Mouse (Mus musculus): ENCODE data around the gene Ckmt2.

The Ckmt2 gene

GRCm38 (mm10) chr13:91876741-91877349, at the start of gene Ckmt2:
Gene Ckmt2, minus strand, starts transcription at chr13:91876885.
- DNase-seq (ENCODE audit: low spot score): no peak

DNA sequence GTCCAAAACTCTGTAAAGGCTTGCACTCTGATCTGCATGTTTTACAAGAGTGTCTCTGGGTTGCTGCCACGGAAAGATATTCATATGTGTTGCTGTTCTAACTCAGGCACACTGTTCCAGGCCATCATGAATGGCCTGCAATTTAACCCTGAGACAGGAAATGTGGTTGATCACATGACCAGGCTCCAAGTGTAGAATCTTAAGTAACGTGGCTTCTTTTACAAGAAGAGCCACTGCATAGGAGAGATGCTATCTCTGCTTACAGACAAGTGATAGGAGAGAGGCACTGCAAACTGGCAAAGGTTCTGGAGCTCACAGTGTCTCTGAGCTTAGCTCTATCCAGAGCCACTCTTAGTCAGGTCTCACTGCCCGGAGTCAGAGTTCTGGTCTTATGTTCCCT, 44.3 kb upstream of the Ckmt2 start:
- no peak for DNase-seq (ENCODE audit: low spot score)

GRCm38 (mm10) chr13:91918764-91919163, 42.1 kb upstream of the Ckmt2 start:
- DNase-seq (ENCODE audit: low spot score): no peak

DNA sequence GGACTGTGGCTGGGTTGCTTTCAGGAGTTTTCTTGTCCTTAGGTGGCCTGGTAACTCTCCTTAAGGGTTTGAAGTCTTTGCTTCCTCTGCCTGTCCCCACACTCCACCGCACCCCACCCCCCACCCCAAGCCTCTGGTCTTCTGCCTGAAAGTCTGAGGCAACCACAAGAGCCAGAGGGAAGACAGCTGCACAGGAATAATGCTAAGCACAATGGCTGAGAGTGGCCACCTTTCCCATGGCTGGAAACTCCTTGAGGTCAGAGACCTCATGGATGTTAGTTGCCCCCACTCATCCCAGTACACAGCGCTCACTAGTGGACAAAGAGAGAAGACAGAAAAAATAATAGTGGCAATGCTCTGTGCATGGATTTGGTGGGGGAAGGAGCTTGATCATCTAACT, 41.1 kb upstream of the Ckmt2 start:
- no peak for DNase-seq (ENCODE audit: low spot score)

- no peak for DNase-seq (ENCODE audit: low spot score)
Measured at GRCm38 (mm10) chr13:91916308-91916707, 39.6 kb upstream of the Ckmt2 start.

DNA sequence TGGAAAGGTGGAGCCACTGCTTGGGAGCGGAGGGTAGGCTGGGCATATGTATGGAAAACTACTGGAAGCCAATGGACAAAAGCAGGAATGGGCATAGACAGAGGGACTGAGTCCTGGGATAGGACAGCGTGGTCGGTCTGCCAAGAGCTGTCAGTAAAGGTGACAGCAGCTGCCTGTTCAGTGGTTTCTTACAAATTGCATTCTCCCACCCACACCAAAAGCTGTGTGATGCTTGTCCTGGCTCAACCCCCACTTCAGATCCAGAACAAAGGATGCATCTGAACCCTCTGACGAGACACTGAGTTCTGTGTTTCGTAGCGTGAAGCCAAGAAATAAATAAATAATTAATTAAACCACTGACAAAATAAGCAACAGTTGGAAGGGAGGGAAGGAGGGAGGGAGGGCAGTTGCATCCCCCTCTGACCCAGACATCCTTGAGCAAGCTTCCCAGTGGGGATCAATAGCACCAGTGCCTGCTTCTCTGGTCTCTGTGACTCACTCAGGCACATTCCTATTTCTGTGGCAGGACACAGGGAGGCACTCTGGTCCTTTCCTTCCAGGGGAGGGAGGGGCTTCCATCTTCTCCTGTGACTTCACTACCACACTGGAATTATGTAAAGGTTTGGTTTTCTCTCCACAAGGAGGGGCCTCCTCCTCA, 39.0 kb upstream of the Ckmt2 start:
- DNase-seq (ENCODE audit: low spot score): no peak

DNA sequence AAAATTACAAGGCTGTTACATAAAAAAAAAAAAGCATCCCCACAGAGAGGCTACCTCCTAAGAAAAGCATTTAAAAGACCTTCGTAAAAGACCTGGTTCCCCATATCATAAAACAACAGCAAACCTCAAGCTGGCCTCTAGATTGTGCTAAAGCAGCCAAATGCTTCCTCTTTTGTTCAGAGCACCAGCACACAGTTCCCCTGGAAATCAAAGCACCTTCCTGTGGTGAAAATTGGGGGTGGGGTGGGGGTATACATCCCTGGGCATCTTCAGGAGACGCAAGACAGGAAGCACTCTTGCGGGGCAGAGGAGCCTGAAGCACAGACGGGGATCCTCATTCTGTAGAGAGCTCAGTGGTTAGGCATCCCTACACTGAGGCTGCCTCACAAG, 38.5 kb upstream of the Ckmt2 start:
- DNase-seq (ENCODE audit: low spot score): no peak

- no peak for DNase-seq (ENCODE audit: low spot score)
Measured at GRCm38 (mm10) chr13:91911652-91912051, 35.0 kb upstream of the Ckmt2 start.

DNA sequence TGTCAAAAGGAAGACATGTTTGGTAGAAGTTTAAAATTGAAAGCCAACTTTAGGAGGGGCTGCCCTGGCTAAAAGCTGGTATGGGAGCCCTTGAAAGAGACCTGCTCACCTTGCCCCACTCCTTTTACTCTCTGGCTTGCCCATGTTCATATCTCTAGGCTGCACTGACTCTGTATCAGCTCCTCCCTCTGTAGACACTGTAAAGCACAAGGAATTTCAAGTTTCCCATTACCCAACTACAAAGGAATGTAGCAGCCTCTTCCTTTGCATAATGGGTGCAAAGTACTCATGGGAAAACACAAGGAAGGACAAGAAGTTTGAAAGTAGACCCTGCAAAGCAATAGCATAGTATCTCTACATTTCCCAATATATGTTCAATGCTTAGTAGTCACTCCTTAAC, 34.5 kb upstream of the Ckmt2 start:
- no peak for DNase-seq (ENCODE audit: low spot score)

DNA sequence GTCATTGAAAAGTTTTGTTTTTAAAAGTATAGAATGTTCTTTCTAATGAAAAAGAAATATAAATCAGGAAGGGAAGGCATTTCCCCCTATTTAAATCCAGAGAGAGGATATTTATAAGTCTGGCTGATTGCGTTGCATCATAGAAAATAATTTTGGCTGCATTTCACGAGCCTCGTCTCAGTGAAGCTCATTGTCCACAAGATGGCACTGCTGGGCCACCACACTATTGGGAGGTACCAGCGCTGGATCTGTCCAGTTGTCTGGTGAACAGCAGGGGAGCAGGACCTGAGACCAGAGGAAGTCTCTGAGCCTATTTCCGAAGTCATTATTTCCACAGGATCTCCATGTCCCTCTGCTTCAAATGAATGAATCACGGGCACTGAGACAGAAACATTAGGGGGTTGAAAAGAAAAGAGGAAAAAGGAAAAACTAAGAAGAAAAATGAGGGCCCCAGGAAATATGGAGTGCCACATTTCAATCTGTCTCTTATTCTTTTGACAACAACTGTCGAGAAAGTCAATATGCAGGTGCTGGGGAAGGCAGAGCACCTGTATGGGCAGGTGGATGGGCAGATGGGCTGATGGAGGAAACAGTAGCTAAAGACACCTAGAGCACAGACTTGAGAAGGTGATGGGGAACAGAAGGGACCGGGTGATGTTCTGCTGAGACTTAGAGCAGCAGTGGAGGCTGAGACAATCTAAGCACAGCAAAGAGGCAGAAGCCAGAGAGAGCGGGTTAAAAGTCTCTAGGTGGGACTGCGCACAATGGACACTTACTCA, 31.7 kb upstream of the Ckmt2 start:
- DNase-seq (ENCODE audit: low spot score): peak; percentile 64

DNA sequence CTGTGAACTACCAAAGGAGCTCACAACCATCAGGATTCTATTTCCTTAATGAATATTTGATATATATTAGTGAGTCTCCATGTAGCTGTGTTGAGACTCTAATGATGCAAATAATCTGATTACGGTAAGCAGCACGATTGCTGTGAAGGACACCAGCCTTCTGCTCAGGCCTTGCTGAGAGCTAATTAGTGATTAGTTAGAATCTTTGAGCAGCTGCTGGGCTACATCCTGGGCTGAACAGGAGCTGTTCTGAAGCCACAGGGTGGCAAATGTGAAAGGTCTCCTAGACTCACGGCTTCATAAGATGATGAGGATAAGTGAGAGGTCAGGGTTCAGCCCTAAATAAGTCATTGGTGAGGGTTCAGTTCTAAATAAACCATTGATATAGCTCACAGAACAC, 29.7 kb upstream of the Ckmt2 start:
- DNase-seq (ENCODE audit: low spot score): no peak

DNA sequence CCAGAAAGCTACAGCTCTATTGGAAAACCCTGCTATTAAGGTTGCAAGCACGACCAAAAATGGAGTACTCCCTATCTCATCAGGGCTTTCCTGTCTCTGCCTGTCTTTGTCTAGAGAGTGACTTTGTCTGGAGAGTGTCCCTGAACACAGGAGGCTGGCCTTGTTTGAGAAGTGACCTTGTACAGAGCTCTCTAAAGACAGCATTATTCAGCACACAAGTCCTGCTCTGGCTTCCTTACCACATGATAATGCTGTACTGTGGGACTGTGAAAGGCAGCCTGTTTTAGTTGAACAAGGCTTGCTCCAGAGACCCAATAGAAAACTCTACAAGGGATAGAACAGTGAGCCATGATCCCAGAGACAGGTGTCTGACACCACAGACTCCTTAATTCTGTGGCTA, 19.8 kb upstream of the Ckmt2 start:
- DNase-seq (ENCODE audit: low spot score): no peak

DNA sequence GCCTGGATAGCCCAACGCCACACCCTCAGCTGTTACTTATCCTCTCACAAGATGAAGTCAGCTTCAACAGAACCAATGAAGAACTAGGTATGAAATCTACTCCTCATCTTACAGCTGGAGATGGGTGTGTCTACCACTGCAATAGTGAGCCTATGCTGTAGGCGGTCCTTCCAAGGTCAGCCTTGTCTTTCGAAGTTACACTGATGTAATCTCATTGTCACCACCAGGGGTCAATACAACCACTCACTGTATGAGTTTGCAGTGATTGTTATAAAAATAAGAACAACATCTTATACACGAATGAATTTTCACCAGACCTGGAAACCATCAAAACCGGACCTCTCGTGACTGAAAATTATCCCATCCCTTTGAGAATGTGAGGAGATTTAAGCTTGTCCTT, 16.4 kb upstream of the Ckmt2 start:
- DNase-seq (ENCODE audit: low spot score): no peak

GRCm38 (mm10) chr13:91890031-91890619, 13.4 kb upstream of the Ckmt2 start:
- DNase-seq (ENCODE audit: low spot score): no peak

DNA sequence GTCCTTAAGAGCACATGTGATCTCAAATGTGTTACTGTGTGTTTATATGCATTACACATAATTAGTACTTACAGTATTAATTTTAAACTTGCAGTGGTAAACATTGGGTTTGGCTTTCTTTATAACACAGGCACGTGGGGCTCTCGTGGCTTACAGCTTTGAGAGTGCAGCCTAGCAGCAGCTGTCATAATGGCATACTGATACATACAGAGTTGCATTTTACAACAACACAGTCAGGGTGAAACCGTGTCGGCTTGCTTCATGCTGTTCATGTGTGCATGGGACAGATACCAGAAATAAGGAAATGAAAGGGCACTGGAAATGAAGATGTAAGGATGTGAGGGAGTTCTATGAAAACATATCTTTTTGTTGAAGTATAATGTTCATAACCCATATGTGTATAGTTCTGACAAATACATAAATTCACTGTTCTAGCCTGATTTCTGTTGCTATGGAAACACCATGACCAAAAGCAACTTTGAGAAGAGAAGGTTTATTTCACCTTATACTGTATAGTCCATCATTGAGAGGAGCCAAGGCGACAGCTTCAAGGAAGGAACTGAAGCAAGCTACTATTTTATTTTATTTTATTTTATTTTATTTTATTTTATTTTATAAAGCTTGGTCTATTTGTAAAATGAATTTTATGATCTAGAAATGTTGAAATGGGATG, 8.2 kb upstream of the Ckmt2 start:
- no peak for DNase-seq (ENCODE audit: low spot score)

- peak; percentile 21 for DNase-seq (ENCODE audit: low spot score)
Measured at GRCm38 (mm10) chr13:91881837-91882480, 5.3 kb upstream of the Ckmt2 start.

DNA sequence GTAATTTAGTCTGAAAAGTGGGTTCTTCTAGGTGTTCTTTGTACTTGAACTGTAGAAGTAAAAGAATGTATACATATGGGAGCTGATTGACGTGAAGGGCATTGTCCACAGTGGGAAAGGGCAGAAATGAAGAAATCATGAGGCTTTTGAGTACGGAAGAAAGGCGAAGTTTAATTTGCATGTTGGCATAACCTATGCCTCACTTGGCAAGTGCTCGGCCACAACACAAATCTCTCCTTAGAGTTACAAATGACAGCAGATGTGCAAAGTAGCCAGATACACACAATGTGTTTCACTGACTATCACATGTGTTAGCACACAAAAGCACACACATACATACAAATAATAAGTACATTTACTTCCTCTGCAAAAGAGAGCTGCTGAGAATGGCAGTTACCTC, 3.6 kb upstream of the Ckmt2 start:
- no peak for DNase-seq (ENCODE audit: low spot score)

DNA sequence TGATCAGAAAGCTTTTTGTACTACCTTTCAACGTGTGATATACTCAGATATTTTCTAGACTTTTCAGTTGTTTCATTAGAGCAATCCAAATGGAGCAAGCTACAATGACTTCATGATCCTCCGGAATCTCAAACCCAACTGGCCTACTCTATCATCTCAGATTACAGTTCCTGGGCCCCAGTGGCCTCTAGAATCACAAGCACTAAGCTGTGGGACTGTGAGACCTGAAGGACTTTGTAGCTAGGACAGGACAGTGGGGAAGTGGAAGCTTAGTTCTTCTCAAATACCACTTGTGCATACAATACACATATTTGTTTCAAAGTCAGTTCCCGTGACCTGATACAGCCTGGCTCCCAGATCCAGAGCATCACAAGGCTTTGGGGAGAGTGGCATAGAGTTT, 1.3 kb upstream of the Ckmt2 start:
- no peak for DNase-seq (ENCODE audit: low spot score)

DNA sequence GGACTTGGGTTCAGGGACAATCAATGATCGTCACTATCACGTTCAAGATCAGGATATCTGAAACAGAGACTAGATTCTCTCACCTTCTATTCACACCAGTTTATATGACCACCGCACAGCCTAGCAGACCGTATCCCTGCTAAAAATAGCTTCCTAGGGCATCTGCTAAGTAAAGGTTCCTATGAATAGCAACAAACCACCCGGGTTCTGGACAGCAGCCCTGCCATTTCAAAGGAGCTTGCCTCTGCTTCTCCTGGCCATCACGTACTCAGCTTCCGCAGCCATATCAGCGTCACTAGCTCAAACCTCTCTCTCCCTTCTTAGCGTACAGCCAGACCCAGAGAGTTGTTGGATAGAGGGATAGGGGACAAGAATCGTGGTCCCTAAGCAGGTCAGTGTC, 665 bp upstream of the Ckmt2 start:
- DNase-seq (ENCODE audit: low spot score): no peak

DNA sequence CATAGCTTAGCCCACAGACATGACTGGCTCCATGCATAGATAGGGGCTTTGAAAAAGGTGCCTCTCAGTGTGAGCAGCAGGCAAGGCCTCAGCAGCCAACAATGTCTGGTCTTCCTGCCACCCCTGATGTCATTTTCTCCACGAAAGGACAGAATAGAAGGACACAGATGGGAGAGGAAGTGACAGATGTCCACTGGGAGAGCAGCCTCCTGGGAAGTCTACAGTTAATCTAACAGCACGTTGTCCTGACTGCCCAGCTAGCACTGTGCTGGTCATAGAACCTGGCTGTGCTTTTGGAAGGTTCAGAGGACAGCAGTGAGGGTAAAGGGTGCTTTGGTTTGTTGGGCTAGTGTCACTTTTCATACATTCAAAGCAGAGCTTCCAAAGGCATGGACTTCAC, 1.1 kb downstream of the Ckmt2 start:
- DNase-seq (ENCODE audit: low spot score): no peak

- no peak for DNase-seq (ENCODE audit: low spot score)
Measured at GRCm38 (mm10) chr13:91874565-91874964, 2.1 kb downstream of the Ckmt2 start.

- DNase-seq (ENCODE audit: low spot score): no peak
Measured at GRCm38 (mm10) chr13:91873734-91874329, 2.9 kb downstream of the Ckmt2 start.

All from ovary, postnatal 14 days (tissue).